Mouse (Mus musculus): ENCODE results near the gene Tnrc6b. TPM values are rescaled to one million over a fixed set of nuclear protein-coding genes. Genes with fewer than 3 reads are reported as not detected.
"Not testable (repeated sequence)": the region's sequence is repeated elsewhere in the genome, so short reads cannot be mapped to it uniquely, and the experiment has no call there.

The Tnrc6b gene
- polyA plus RNA-seq, 1 experiment: 8.2 TPM

DNA sequence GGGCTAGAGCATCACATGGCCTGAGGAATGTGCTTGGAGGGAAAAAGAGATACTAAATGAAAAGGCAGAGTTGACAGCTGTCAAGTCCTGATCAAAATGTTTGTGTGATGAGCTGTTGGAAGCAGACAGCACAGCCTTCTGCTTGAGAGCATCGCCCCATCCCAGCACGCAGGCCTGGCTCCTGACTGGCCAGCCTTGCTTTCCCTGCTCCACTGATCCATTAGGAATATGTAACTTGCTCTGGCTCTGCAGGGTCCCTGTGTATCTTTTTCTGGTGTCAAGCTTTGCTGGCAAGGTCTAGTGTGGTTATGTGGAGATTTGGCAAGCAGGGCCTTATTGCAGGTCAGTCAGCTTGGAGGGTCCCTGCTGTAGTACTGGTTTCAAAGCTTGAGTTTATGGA, 148.3 kb downstream of the Tnrc6b start:
- Histone ChIP-seq H3K4me3 (replicated peaks) (no peak overlapping the region), H3K9me3 (ENCODE audit: control insufficient read depth, low read length) (no peaks in the 10 kb centered on the region), H3K36me3 (ENCODE audit: control insufficient read depth) (peaks cover 77% of the 10 kb centered on the region), H3K27me3 (ENCODE audit: control insufficient read depth) (no peaks in the 10 kb centered on the region), H3K4me1 (ENCODE audit: control insufficient read depth) (peaks cover 6% of the 10 kb centered on the region)
- TF ChIP-seq TAL1 (IDR thresholded peaks at IDR 0.05; ENCODE audit: low read length) (0 out of 3 replicates have a peak, but pooled peaks have one; percentile 8), GATA1 (IDR thresholded peaks at IDR 0.05; ENCODE audit: low read length) (no peak)

DNA sequence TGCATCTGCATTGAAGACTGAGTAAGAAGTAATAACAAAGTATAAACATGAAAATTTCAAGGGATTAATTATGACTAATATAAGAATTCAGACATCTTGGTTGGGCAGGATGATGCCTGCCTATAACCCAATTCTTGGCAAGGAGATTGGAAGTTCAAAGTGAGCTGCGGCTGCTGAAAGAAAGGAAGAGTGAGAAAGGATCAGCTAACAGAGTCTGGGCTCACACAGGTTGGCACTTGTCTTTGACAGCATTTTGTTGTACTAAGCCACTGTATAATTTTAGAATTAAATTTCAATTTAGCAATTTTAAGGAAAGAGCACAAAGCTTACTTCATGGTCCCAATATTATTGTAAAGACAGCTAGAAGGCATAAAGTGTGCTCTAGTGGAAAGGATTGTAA, 150.2 kb downstream of the Tnrc6b start:
- H3K9me3 ChIP-seq (ENCODE audit: control insufficient read depth, low read length): no peaks in the 10 kb centered on the region
- no peak for TF ChIP-seq TAL1 (IDR thresholded peaks at IDR 0.05; ENCODE audit: low read length)
- no peak overlapping the region for H3K4me3 ChIP-seq (replicated peaks)
- H3K36me3 ChIP-seq (ENCODE audit: control insufficient read depth): peaks cover 89% of the 10 kb centered on the region
- no peaks in the 10 kb centered on the region for H3K27me3 ChIP-seq (ENCODE audit: control insufficient read depth)
- H3K4me1 ChIP-seq (ENCODE audit: control insufficient read depth): no peaks in the 10 kb centered on the region; the same call in 1 of the 2 replicates

DNA sequence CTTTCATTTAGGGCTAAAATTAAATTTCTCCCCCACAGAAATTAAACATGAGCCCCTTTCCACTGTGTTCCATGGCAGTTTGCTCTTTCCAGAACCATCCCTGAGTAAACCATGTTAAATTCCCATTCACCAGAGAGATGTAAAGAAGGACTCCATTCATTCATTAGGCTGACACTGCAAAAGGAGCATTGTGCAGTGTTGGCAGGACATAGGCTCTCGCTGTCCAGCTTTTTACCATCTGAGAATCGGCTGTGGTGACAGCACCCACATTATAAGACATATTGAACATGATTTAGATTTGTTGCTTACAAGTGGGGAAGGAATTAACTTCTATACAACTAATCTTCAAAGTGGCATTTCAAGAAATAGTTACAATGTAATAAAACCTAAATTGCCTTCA, 150.9 kb downstream of the Tnrc6b start:
- Histone ChIP-seq H3K9me3 (ENCODE audit: control insufficient read depth, low read length) (no peaks in the 10 kb centered on the region), H3K36me3 (ENCODE audit: control insufficient read depth) (peaks cover 94% of the 10 kb centered on the region), H3K4me3 (replicated peaks) (no peak overlapping the region), H3K4me1 (ENCODE audit: control insufficient read depth) (no peaks in the 10 kb centered on the region; the same call in 1 of the 2 replicates), H3K27me3 (ENCODE audit: control insufficient read depth) (no peaks in the 10 kb centered on the region)
- no peak for TF ChIP-seq TAL1 (IDR thresholded peaks at IDR 0.05; ENCODE audit: low read length)

DNA sequence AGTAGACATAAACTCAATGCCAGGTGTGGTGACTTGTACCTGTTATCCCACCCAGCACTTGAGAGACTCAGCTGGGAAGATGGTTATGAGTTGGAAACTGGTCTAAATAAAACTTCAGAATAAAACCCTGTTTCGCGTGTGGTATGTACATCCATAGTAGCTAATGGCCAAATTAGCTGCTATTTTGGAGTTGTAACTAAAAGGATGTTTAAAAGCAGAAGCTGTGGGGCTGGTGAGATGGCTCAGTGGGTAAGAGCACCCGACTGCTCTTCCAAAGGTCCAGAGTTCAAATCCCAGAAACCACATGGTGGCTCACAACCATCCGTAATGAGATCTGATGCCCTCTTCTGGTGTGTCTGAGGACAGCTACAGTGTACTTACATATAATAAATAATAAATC, 157.5 kb downstream of the Tnrc6b start:
- H3K9me3 ChIP-seq (ENCODE audit: control insufficient read depth, low read length): not testable (repeated sequence)
- H3K36me3 ChIP-seq (ENCODE audit: control insufficient read depth): peaks cover 81% of the 10 kb centered on the region

DNA sequence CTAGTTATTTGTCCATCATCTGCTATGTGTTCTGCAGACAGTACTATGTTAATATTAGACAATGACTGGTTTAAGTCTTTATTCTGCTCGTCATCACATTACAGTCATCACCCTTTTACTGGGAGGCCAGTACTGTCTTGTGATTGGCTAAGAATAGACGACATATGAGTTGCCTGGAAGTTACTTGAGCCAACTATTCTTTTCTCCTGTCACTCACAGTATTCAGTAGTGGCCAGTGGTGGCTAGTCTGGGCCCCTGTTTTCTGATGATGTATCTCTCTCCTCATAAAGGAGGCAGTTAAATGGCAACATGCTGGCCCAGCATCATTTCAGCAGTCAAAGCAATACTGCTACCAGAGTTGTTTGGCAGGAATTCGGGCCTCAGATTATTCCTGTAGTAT, 163.6 kb downstream of the Tnrc6b start:
- Histone ChIP-seq H3K36me3 (ENCODE audit: control insufficient read depth) (peaks cover 84% of the 10 kb centered on the region), H3K4me1 (ENCODE audit: control insufficient read depth) (peaks cover under 1% of the 10 kb centered on the region; the same call in 1 of the 2 replicates), H3K4me3 (replicated peaks) (no peak overlapping the region), H3K9me3 (ENCODE audit: control insufficient read depth, low read length) (no peaks in the 10 kb centered on the region), H3K27me3 (ENCODE audit: control insufficient read depth) (no peaks in the 10 kb centered on the region)
- TF ChIP-seq GATA1 (IDR thresholded peaks at IDR 0.05; ENCODE audit: low read length): no peak
- TF ChIP-seq TAL1 (IDR thresholded peaks at IDR 0.05; ENCODE audit: low read length): no peak

More for the DNA sequence above, 157.5 kb downstream of the Tnrc6b start:
- H3K27me3 ChIP-seq (ENCODE audit: control insufficient read depth); H3K4me1 ChIP-seq (ENCODE audit: control insufficient read depth); H3K4me3 ChIP-seq (replicated peaks): not testable (repeated sequence)

DNA sequence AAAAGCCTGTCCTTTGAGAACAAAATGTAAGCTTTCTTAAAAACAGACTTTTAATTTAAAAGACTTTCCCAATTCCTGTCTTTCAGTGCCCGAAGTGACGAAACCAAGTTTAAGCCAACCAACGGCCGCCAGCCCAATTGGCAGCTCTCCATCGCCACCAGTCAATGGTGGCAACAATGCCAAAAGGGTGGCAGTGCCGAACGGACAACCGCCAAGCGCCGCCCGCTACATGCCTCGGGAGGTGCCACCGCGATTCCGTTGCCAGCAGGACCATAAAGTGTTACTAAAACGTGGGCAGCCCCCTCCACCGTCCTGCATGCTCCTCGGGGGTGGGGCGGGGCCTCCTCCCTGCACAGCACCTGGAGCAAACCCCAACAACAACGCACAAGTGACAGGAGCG, 165.1 kb downstream of the Tnrc6b start:
- Histone ChIP-seq H3K4me1 (ENCODE audit: control insufficient read depth) (no peaks in the 10 kb centered on the region), H3K4me3 (replicated peaks) (no peak overlapping the region), H3K9me3 (ENCODE audit: control insufficient read depth, low read length) (no peaks in the 10 kb centered on the region), H3K27me3 (ENCODE audit: control insufficient read depth) (no peaks in the 10 kb centered on the region), H3K36me3 (ENCODE audit: control insufficient read depth) (peaks cover 92% of the 10 kb centered on the region)
- no peak for TF ChIP-seq TAL1 (IDR thresholded peaks at IDR 0.05; ENCODE audit: low read length)
- no peak for TF ChIP-seq GATA1 (IDR thresholded peaks at IDR 0.05; ENCODE audit: low read length)

DNA sequence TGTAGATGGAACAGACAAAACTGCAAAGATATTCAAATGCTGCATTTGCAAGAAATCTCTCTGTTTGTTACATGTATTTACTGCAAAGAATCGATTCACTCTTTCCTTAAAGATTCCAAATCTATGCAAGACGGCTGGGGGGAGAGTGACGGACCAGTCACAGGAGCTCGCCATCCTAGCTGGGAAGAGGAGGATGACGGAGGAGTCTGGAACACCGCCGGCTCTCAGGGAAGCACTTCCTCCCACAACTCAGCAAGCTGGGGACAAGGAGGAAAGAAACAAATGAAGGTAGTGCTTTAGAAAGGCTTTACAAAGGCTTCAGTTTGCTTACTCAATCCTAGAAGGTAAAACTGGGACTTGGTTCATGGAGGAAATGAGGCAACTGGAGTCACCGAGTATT, 173.0 kb downstream of the Tnrc6b start:
- Histone ChIP-seq H3K9me3 (ENCODE audit: control insufficient read depth, low read length) (no peaks in the 10 kb centered on the region), H3K4me1 (ENCODE audit: control insufficient read depth) (no peaks in the 10 kb centered on the region), H3K4me3 (replicated peaks) (no peak overlapping the region), H3K27me3 (ENCODE audit: control insufficient read depth) (no peaks in the 10 kb centered on the region), H3K36me3 (ENCODE audit: control insufficient read depth) (peaks cover 99% of the 10 kb centered on the region)
- TF ChIP-seq TAL1 (IDR thresholded peaks at IDR 0.05; ENCODE audit: low read length): no peak
- TF ChIP-seq GATA1 (IDR thresholded peaks at IDR 0.05; ENCODE audit: low read length): no peak

DNA sequence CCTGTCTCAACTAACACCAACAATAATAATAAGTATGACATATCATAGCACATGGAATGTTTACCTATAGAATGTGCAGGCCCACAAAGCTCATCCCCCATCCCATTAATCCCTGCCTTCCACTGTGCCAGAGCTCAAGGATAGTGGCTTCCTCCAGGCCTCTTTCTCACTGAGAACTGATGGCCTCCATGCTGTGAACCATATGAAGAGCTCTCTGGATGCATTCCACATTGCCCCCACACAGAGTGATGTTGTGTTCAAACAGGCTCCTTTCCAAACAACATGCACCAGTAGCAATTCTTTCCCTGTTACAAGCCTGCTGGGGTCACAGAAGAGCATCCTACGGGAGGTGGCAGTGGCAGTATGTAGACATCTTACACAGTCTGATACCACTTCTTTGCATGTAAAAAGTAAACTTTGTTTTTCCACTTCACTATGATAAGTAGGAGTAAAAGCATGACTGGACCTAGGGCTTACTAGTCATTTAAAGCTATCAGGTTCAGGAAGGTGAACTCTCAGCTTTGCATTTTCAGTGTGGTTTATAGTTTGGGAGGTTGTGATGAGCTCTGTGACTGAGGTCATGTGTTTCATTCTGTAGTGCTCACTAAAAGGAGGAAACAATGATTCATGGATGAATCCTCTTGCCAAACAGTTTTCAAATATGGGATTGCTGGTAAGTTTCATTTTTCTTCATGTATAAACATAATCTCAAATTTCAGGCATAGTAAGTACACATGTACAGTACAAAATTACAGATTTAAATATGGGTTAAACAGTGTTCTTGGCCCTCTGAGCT, 175.4 kb downstream of the Tnrc6b start:
- no peak for TF ChIP-seq TAL1 (IDR thresholded peaks at IDR 0.05; ENCODE audit: low read length)
- TF ChIP-seq GATA1 (IDR thresholded peaks at IDR 0.05; ENCODE audit: low read length): no peak
- Histone ChIP-seq H3K9me3 (ENCODE audit: control insufficient read depth, low read length) (no peaks in the 10 kb centered on the region), H3K36me3 (ENCODE audit: control insufficient read depth) (peaks cover 99% of the 10 kb centered on the region), H3K27me3 (ENCODE audit: control insufficient read depth) (no peaks in the 10 kb centered on the region), H3K4me1 (ENCODE audit: control insufficient read depth) (no peaks in the 10 kb centered on the region), H3K4me3 (replicated peaks) (no peak overlapping the region)

DNA sequence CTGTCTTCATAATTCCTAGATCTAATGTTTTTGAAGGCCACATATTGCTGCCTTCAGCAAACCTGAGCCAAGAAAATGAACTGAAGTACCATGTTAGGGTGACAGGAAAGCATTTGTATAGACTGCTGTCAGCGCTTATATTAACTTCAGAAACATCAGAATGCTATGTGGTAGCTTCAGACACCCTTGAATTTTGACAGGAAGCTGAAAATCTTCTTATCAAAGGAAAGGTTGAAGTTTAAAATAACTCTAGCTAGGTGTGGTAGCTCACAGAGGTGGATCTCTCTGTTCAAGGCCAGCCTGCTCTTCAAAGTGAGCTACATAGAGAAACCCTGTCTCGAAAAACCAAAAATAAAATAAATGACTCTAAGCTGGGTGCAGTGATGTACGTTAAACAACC, 181.2 kb downstream of the Tnrc6b start:
- Histone ChIP-seq H3K4me1 (ENCODE audit: control insufficient read depth) (no peaks in the 10 kb centered on the region), H3K36me3 (ENCODE audit: control insufficient read depth) (peaks cover 100% of the 10 kb centered on the region), H3K27me3 (ENCODE audit: control insufficient read depth) (no peaks in the 10 kb centered on the region), H3K9me3 (ENCODE audit: control insufficient read depth, low read length) (no peaks in the 10 kb centered on the region), H3K4me3 (replicated peaks) (no peak overlapping the region)
- TF ChIP-seq GATA1 (IDR thresholded peaks at IDR 0.05; ENCODE audit: low read length) (no peak), TAL1 (IDR thresholded peaks at IDR 0.05; ENCODE audit: low read length) (no peak)

DNA sequence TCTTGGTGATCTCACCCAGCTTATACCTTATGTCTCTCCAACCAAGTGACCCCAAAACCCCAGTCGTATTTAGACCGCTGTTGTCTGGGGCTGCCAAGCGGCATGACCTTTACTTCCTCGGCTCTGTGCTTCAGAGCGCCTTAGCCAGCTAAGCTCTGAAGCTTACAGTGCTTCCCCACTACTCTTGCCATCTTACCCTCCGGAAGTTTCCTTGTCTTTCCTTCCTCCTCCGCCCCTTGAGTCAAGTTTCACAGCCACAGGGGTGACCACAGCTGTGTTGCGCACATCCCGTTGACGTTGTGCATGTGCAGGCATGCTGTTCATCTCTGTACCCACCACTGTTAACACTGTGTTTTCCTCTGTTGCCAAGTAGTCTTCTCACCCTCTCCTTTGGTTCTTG, 185.6 kb downstream of the Tnrc6b start:
- H3K4me3 ChIP-seq (replicated peaks): no peak overlapping the region
- H3K36me3 ChIP-seq (ENCODE audit: control insufficient read depth): peaks cover 100% of the 10 kb centered on the region
- H3K27me3 ChIP-seq (ENCODE audit: control insufficient read depth): no peaks in the 10 kb centered on the region
- no peaks in the 10 kb centered on the region for H3K4me1 ChIP-seq (ENCODE audit: control insufficient read depth)
- no peak for TF ChIP-seq GATA1 (IDR thresholded peaks at IDR 0.05; ENCODE audit: low read length)
- TF ChIP-seq TAL1 (IDR thresholded peaks at IDR 0.05; ENCODE audit: low read length): no peak
- H3K9me3 ChIP-seq (ENCODE audit: control insufficient read depth, low read length): no peaks in the 10 kb centered on the region

Data from erythroblast, embryonic 14.5 days (primary cell).